Mouse (Mus musculus) cerebellum, adult 2 months (tissue): ENCODE measurements at regions not wholly inside any gene's neighbourhood (a gene's known extent, or its start where the extent isn't known, plus 50 kb on each side); places are given as distances from the start of the nearest gene placed in this dataset.

Source experiments
- CTCF ChIP-seq: fragments of 200-500 bp; IDR thresholded peaks from 2 replicates; pipeline ENCODE4 v1.5.1; 2011; ENCODE audit warnings: low read depth, mild to moderate bottlenecking, control low read depth, low read length, moderate library complexity, borderline replicate concordance; ENCODE audit not compliant: insufficient read depth
- POLR2A ChIP-seq: fragments of 200-500 bp; IDR thresholded peaks from 2 replicates; pipeline ENCODE4 v1.6.1; 2011; ENCODE audit warnings: low read length, control low read depth, borderline replicate concordance; ENCODE audit not compliant: insufficient read depth

GRCm38 (mm10) chr1:25892970-25893369 lies 63.5 kb upstream of the Adgrb3 start:
- TF ChIP-seq CTCF (no peak), POLR2A (no peak)
